Mouse (Mus musculus) hindbrain, embryonic 11.5 days (tissue): ENCODE measurements around the gene Fmo6. TPM values are rescaled to one million over a fixed set of nuclear protein-coding genes. Genes with fewer than 3 reads are reported as not detected.

ENCODE experiments used
- ATAC-seq: fragments of 200-750 bp; cut with Nextera tagmentation; 2 replicates; pipeline ENCODE4 v1.8.0; 2017; ENCODE audit warnings: mild to moderate bottlenecking, moderate TSS enrichment, moderate library complexity; ENCODE audit not compliant: low FRiP score
- DNase-seq: peaks from one replicate; pipeline ENCODE4 v3.0.0-alpha.2; 2015; ENCODE audit warnings: low spot score
- H3K27ac ChIP-seq: fragments of 300-500 bp; sonication (generic); 2 replicates; pipeline ENCODE4 v1.5.1; 2014; ENCODE audit warnings: mild to moderate bottlenecking, low read depth, low read length
- H3K27me3 ChIP-seq: fragments of 300-500 bp; sonication (generic); 2 replicates; pipeline ENCODE4 v1.6.1; 2014; ENCODE audit warnings: mild to moderate bottlenecking, low read length, moderate library complexity, mixed read lengths; ENCODE audit not compliant: control insufficient read depth, insufficient read depth
- H3K36me3 ChIP-seq: fragments of 300-500 bp; sonication (generic); 2 replicates; pipeline ENCODE4 v1.6.1; 2014; ENCODE audit warnings: mild to moderate bottlenecking, low read length, moderate library complexity, mixed read lengths; ENCODE audit not compliant: control insufficient read depth, insufficient read depth
- H3K4me1 ChIP-seq: fragments of 300-500 bp; sonication (generic); replicated peaks from 2 replicates; pipeline ENCODE4 v1.6.1; 2014; ENCODE audit warnings: low read length, mixed read lengths; ENCODE audit not compliant: control insufficient read depth, insufficient read depth
- H3K4me2 ChIP-seq: fragments of 300-500 bp; sonication (generic); replicated peaks from 2 replicates; pipeline ENCODE4 v1.6.1; 2014; ENCODE audit warnings: mild to moderate bottlenecking, low read depth, low read length
- H3K4me3 ChIP-seq: fragments of 300-500 bp; sonication (generic); 2 replicates; pipeline ENCODE4 v1.5.1; 2014; ENCODE audit warnings: low read depth, low read length
- H3K9ac ChIP-seq: fragments of 300-500 bp; sonication (generic); 2 replicates; pipeline ENCODE4 v1.6.1; 2014; ENCODE audit warnings: low read depth, low read length
- H3K9me3 ChIP-seq: fragments of 300-500 bp; sonication (generic); 2 replicates; pipeline ENCODE4 v1.6.1; 2016; ENCODE audit warnings: low read length; ENCODE audit not compliant: control insufficient read depth
- WGBS: fragments of 180-500 bp; shearing (Covaris S2); extraction: QIAGEN DNeasy Blood & Tissue Kit; methylation state at CpG from one replicate; pipeline ENCODE4 v1.1.7; 2014; 5-methylcytosine and 5-hydroxymethylcytosine counted together
- polyA plus RNA-seq: library from polyadenylated mRNA; unstranded; fragments of >200 nt; fragmentation: Nextera tagmentation; extraction: Ambion mirVana; gene quantifications from 2 replicates; pipeline ENCODE4 v1.2.1, GENCODE M21; 2014

Fmo6 gene
- polyA plus RNA-seq, 1 experiment from 2014 or later: not detected

DNA sequence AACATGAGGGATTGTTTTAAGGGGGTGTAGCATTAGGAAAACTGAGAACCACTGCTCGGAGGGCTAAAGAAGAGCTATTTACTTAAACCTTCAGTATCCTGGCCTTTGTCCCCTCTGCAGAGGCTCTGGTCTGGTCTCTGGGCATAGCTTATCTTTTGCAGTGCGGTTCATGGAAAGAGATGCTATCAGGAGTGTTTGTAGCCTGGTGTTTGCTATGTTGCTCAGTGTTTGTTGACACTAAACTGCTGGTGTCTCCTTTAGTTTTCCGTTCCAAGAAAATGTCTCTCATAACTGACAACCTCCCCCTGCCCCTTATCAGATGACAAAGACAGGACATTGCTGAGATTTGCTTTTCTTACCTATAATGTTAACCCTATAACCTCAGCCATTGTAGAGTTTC, 62.2 kb downstream of the Fmo6 start:
- WGBS: 63% methylated on average over 3 of the region's 3 CpGs
- Histone ChIP-seq H3K27ac (no peak overlapping the region), H3K4me3 (no peak overlapping the region), H3K4me1 (no peaks in the 10 kb centered on the region), H3K9ac (no peak overlapping the region), H3K27me3 (no peaks in the 10 kb centered on the region), H3K4me2 (no peak overlapping the region), H3K9me3 (no peaks in the 10 kb centered on the region), H3K36me3 (no peaks in the 10 kb centered on the region)
- DNase-seq (no peak), ATAC-seq (no peak)

GRCm38 (mm10) chr1:162871701-162872311, 65.5 kb downstream of the Fmo6 start:
- no peak overlapping the region for H3K27ac ChIP-seq

GRCm38 (mm10) chr1:162870978-162871377, 66.3 kb downstream of the Fmo6 start:
- no peak overlapping the region for H3K27ac ChIP-seq
- ATAC-seq (no peak), DNase-seq (no peak)
- WGBS: 87% methylated on average over 7 of the region's 7 CpGs
- H3K4me2 ChIP-seq: no peak overlapping the region
- no peaks in the 10 kb centered on the region for H3K27me3 ChIP-seq
- no peaks in the 10 kb centered on the region for H3K9me3 ChIP-seq
- H3K36me3 ChIP-seq: no peaks in the 10 kb centered on the region
- no peak overlapping the region for H3K4me3 ChIP-seq
- no peak overlapping the region for H3K9ac ChIP-seq
- H3K4me1 ChIP-seq: no peaks in the 10 kb centered on the region

More at GRCm38 (mm10) chr1:162871701-162872311, 65.5 kb downstream of the Fmo6 start:
- H3K27me3 ChIP-seq: no peaks in the 10 kb centered on the region
- H3K4me1 ChIP-seq: no peaks in the 10 kb centered on the region
- DNase-seq: no peak
- H3K36me3 ChIP-seq: no peaks in the 10 kb centered on the region
- H3K4me3 ChIP-seq: no peak overlapping the region
- 59% methylated on average over 9 of the region's 9 CpGs for WGBS
- H3K9me3 ChIP-seq: no peaks in the 10 kb centered on the region
- H3K4me2 ChIP-seq: no peak overlapping the region
- no peak overlapping the region for H3K9ac ChIP-seq
- ATAC-seq: no peak

GRCm38 (mm10) chr1:162867396-162867795, 69.9 kb downstream of the Fmo6 start:
- Histone ChIP-seq H3K4me3 (no peak overlapping the region), H3K9me3 (no peaks in the 10 kb centered on the region), H3K27ac (no peak overlapping the region), H3K4me2 (no peak overlapping the region), H3K36me3 (no peaks in the 10 kb centered on the region), H3K9ac (no peak overlapping the region), H3K27me3 (no peaks in the 10 kb centered on the region), H3K4me1 (no peaks in the 10 kb centered on the region)
- 80% methylated on average over 4 of the region's 4 CpGs for WGBS
- no peak for DNase-seq
- ATAC-seq: no peak

Other genes starting within 250 kb of the Fmo6 start
- 155 and 213 TPM in 2 replicates for gene Prrc2c, start 197.0 kb downstream of the Fmo6 start, polyA plus RNA-seq
- 0.06 and 0.64 TPM in 2 replicates for gene Fmo4, start 123.5 kb downstream of the Fmo6 start, polyA plus RNA-seq
- gene Fmo1, start 70.9 kb downstream of the Fmo6 start, polyA plus RNA-seq: 21.2 and 24.2 TPM in 2 replicates
- 0.11 and 0.17 TPM in 2 replicates for gene Fmo2, start 38.8 kb downstream of the Fmo6 start, polyA plus RNA-seq
- not detected in 2 replicates for gene Fmo3, start 47.0 kb upstream of the Fmo6 start, polyA plus RNA-seq
- gene Mroh9, start 148.2 kb upstream of the Fmo6 start, polyA plus RNA-seq: not detected in 2 replicates